Mouse (Mus musculus) right cerebral cortex, postnatal 36 days (tissue): ENCODE measurements at regions not wholly inside any gene's neighbourhood (a gene's known extent, or its start where the extent isn't known, plus 50 kb on each side); places are given as distances from the start of the nearest gene placed in this dataset.

ENCODE experiments used
- DNase-seq, 2 experiments: peaks; one replicate each; pipeline ENCODE4 v3.0.0; 2022; ENCODE audit warnings: low spot score in 2 of 2, mixed read lengths in 1 of 2

DNA sequence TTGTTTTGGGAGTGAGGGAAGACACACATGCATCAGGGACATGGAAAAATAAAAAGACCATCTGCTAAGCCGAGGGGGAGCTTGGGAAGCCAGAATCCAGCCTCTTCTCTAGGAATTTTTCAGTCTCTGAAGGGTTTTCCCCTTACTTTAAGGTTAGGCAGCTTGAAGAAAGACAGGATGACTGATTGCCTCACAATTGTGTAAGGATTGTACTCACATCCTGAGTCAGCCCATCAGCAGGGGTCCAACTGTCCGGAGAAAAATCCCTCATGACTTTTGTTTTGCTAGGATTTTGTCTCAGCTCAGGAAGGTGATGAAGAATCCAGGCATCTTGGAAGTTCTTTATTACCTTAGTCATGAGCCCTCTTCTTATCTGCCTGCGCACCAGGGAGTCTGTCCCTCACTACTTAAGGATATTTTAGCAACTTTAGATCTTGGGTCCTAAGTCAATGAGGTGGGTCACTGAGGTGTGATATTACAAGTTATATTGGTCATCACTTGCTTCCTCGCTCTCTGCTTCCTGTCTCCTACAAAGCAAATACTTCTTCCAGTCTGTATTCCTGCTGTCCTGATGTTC is 65.8 kb upstream of the Bmp2k start:
- DNase-seq, result no peak

DNA sequence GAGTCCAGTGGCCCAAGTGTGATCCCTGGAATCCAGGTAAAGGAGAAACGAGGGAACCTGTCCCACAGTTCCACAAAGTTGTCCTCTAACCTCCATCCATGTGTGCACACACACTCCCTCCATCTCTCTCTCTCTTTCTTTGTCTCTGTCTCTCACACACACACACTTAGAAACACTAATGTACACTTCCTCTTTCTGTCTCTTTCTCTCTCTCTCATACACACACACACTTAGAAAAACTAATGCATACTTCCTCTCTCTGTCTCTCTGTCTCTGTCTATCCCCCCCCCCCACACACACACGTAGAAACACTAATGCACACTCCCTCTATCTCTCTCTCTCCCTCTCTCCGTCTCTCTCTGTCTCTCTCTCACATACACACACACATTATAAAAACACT is 61.2 kb upstream of the Bmp2k start:
- no peak for DNase-seq

DNA sequence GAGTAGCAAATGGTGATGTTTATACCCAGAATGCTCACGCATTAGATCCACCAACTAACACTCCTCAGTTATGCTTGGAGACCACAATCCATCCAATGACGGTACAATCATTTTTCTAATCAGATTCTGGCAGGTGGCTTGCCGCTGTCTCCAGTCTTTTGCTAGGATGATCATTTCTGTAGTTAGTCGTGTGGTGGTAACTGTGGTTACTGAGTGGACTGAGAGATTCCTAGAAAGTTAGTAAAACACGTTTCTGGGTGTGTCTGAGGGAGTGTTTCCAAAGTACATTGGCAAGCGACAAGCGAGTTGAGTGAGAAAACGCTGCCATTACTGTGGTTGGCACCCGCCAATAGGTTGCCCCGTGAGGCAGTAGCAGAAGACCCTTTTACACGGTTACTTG is 58.8 kb upstream of the Bmp2k start:
- DNase-seq, result no peak

DNA sequence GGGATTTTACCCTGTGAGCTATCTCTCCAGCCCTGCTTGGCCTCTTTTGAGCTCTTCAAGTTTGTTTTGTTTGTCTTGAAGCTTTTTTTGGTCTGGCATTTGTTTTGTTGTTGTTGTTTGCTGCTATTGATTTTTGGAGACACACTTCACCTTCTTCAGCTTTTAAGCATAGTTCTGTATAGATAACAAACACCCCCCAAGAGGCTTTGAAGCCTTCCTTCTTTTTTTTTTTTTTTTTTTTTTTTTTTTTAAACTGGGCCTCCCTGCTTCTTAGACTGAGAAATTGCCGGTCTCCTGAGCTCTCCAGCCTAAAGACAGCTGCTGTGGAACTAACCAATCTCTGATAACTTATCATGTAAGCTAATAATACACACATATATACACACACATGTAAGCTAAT is 58.2 kb upstream of the Bmp2k start:
- no peak for DNase-seq

DNA sequence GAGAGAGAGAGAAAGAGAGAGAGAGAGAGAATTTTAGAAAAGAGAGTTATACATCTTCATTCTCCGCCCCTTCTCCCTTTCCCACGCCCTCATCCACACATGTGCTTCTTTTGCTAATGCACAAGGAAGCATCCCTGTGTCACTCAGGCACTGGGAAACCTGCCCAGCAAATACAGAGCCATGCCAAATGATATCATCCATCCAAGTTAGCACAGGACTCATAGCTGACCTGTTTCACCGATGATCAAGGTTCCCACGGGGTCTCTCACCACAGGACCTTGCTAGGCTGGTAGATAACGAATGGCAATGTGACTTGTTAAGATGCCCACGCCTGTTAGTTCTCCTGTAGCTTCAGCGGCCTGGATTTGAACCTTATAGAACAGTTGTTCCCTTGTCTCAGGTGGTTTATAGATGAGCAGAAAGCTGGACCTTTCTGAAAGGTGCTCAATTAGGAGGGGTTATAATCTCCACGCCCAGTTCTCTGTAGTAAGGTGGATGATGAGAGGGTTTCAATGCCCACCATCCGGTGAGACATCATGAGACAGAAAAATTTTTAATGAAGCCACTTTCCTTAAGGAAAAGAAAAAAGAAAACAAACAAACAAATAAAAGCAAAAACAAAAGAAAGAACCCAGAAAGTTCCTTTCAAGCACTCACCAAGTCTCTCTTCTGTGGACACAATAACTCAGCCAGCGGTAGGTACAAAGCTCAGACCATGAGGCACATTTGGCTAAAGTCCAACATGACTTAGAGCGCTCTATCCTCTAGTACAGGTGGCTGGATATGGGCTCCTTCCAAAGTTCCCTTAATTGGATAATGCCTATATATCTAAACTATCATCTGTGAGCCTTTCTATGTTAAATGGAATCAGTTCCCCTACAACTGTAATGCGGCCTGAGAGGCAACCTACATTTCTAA is 57.1 kb upstream of the Bmp2k start:
- no peak for DNase-seq

DNA sequence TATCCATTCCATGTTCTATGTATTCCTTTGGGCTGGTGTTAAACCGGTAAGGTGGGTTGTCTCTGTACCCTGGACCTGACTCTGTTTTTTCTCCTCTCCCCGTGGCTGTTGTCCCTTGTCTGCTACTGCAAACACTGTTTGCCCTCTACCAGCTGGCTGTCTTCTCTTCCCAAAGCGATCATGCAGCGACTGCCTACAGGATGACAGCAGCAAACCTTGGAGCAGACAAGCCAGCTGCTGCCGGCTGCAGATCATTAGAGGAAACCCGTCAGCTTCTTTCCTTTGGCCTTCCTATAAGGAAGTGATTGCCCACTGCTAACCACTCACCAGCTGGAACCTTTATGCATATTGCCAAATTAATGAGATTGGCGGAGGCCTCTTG is 56.4 kb upstream of the Bmp2k start:
- no peak for DNase-seq

DNA sequence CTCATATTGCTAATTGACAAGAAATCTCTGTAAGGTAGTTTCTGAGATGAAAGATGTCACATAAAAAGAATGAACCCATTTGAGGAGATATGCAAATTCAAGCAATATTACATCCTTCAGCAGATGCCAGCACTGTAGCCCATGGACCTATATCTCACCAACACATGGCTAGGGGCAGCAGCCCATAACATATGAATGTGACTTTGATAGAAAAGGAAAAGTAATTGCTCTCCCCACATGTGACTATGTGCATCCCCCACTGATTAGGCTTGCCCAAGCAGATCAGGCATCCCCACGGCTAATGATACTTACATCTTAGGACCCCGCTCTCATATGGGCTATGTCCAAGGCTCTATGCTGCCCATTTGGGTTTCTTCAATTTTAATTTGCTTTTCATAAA is 56.0 kb upstream of the Bmp2k start:
- DNase-seq, result no peak
